Mouse (Mus musculus) hindbrain, embryonic 13.5 days (tissue): ENCODE measurements at regions not wholly inside any gene's neighbourhood (a gene's known extent, or its start where the extent isn't known, plus 50 kb on each side); places are given as distances from the start of the nearest gene placed in this dataset.
"Not testable (repeated sequence)": the region's sequence is repeated elsewhere in the genome, so short reads cannot be mapped to it uniquely, and the experiment has no call there.

Source experiments
- ATAC-seq: fragments of 200-750 bp; cut with Nextera tagmentation; 2 replicates; pipeline ENCODE4 v1.8.0; 2017; ENCODE audit warnings: moderate TSS enrichment; ENCODE audit not compliant: low FRiP score
- H3K27ac ChIP-seq: fragments of 300-500 bp; sonication (generic); 2 replicates; pipeline ENCODE4 v1.5.1; 2015; ENCODE audit warnings: inconsistent platforms, mild to moderate bottlenecking, moderate library complexity
- H3K27me3 ChIP-seq: fragments of 300-500 bp; sonication (generic); 2 replicates; pipeline ENCODE4 v1.6.1; 2015; ENCODE audit warnings: mild to moderate bottlenecking, inconsistent platforms
- H3K36me3 ChIP-seq: fragments of 300-500 bp; sonication (generic); 2 replicates; pipeline ENCODE4 v1.6.1; 2015; ENCODE audit warnings: mild to moderate bottlenecking, inconsistent platforms
- H3K4me1 ChIP-seq: fragments of 300-500 bp; sonication (generic); replicated peaks from 2 replicates; pipeline ENCODE4 v1.6.1; 2015; ENCODE audit warnings: inconsistent platforms
- H3K4me2 ChIP-seq: fragments of 300-500 bp; sonication (generic); 2 replicates; pipeline ENCODE4 v1.6.1; 2015; ENCODE audit warnings: inconsistent platforms, mild to moderate bottlenecking, moderate library complexity
- H3K4me3 ChIP-seq: fragments of 300-500 bp; sonication (generic); 2 replicates; pipeline ENCODE4 v1.5.1; 2015; ENCODE audit warnings: mild to moderate bottlenecking, inconsistent platforms
- H3K9ac ChIP-seq: fragments of 300-500 bp; sonication (generic); 2 replicates; pipeline ENCODE4 v1.6.1; 2015; ENCODE audit warnings: mild to moderate bottlenecking, inconsistent platforms
- H3K9me3 ChIP-seq: fragments of 300-500 bp; sonication (generic); 2 replicates; pipeline ENCODE4 v1.6.1; 2016; ENCODE audit warnings: inconsistent platforms
- WGBS: fragments of 180-500 bp; shearing (Covaris S2); methylation state at CpG from one replicate; pipeline ENCODE4 v1.1.7; 2015; 5-methylcytosine and 5-hydroxymethylcytosine counted together

GRCm38 (mm10) chr14:71554324-71554723 is 937.3 kb downstream of the Gm9195 start:
- H3K9me3 ChIP-seq, H3K4me3 ChIP-seq, H3K4me2 ChIP-seq, H3K9ac ChIP-seq, H3K4me1 ChIP-seq, H3K27ac ChIP-seq, ATAC-seq, H3K36me3 ChIP-seq, H3K27me3 ChIP-seq: not testable (repeated sequence)
- 88% methylated on average over 2 of the region's 3 CpGs for WGBS

GRCm38 (mm10) chr14:71543580-71543979 is 943.9 kb upstream of the Fam160b2 start:
- no peak overlapping the region for H3K9ac ChIP-seq
- no peaks in the 10 kb centered on the region for H3K36me3 ChIP-seq
- no peak overlapping the region for H3K4me2 ChIP-seq
- WGBS: 99% methylated on average over 3 of the region's 3 CpGs
- H3K4me3 ChIP-seq: no peak overlapping the region
- H3K27me3 ChIP-seq: no peaks in the 10 kb centered on the region
- H3K27ac ChIP-seq: no peak overlapping the region
- H3K9me3 ChIP-seq: no peaks in the 10 kb centered on the region
- ATAC-seq: no peak
- no peaks in the 10 kb centered on the region for H3K4me1 ChIP-seq

- H3K27ac ChIP-seq: no peak overlapping the region
- no peak overlapping the region for H3K4me2 ChIP-seq
- H3K4me3 ChIP-seq: no peak overlapping the region
- no peak for ATAC-seq
- no peaks in the 10 kb centered on the region for H3K4me1 ChIP-seq
- H3K9ac ChIP-seq: no peak overlapping the region
- no peaks in the 10 kb centered on the region for H3K9me3 ChIP-seq
- no peaks in the 10 kb centered on the region for H3K27me3 ChIP-seq
- 64% methylated on average over 11 of the region's 11 CpGs for WGBS
- H3K36me3 ChIP-seq: no peaks in the 10 kb centered on the region
These were observed 932.5 kb upstream of the Fam160b2 start for GRCm38 (mm10) chr14:71532074-71532659.

GRCm38 (mm10) chr14:71531298-71531697 is 931.7 kb upstream of the Fam160b2 start:
- Histone ChIP-seq H3K4me2 (no peak overlapping the region), H3K4me1 (no peaks in the 10 kb centered on the region), H3K36me3 (no peaks in the 10 kb centered on the region), H3K27me3 (no peaks in the 10 kb centered on the region), H3K9me3 (no peaks in the 10 kb centered on the region), H3K4me3 (no peak overlapping the region), H3K27ac (no peak overlapping the region), H3K9ac (no peak overlapping the region)
- WGBS: 83% methylated on average over 2 of the region's 2 CpGs
- ATAC-seq: no peak

- Histone ChIP-seq H3K4me1 (no peaks in the 10 kb centered on the region), H3K4me3 (no peak overlapping the region), H3K4me2 (no peak overlapping the region), H3K9ac (no peak overlapping the region), H3K9me3 (no peaks in the 10 kb centered on the region), H3K27me3 (no peaks in the 10 kb centered on the region), H3K36me3 (no peaks in the 10 kb centered on the region), H3K27ac (no peak overlapping the region)
- ATAC-seq: no peak
- WGBS: 71% methylated on average over 6 of the region's 6 CpGs
These were observed 930.8 kb upstream of the Fam160b2 start for GRCm38 (mm10) chr14:71530421-71530820.

GRCm38 (mm10) chr14:71518541-71518940 is 918.9 kb upstream of the Fam160b2 start:
- Histone ChIP-seq H3K4me2 (no peak overlapping the region), H3K4me1 (no peaks in the 10 kb centered on the region), H3K36me3 (no peaks in the 10 kb centered on the region), H3K27ac (no peak overlapping the region), H3K27me3 (no peaks in the 10 kb centered on the region), H3K9me3 (no peaks in the 10 kb centered on the region), H3K4me3 (no peak overlapping the region), H3K9ac (no peak overlapping the region)
- 40% methylated on average over 2 of the region's 2 CpGs for WGBS
- no peak for ATAC-seq

GRCm38 (mm10) chr14:71500851-71501250 is 901.2 kb upstream of the Fam160b2 start:
- Histone ChIP-seq H3K4me3 (no peak overlapping the region), H3K36me3 (no peaks in the 10 kb centered on the region), H3K27me3 (no peaks in the 10 kb centered on the region), H3K4me2 (no peak overlapping the region), H3K27ac (no peak overlapping the region), H3K9me3 (no peaks in the 10 kb centered on the region), H3K9ac (no peak overlapping the region), H3K4me1 (no peaks in the 10 kb centered on the region)
- 62% methylated on average over 1 of the region's 1 CpGs for WGBS
- ATAC-seq: no peak

- no peak overlapping the region for H3K27ac ChIP-seq
- H3K9me3 ChIP-seq: no peaks in the 10 kb centered on the region
- no peaks in the 10 kb centered on the region for H3K4me1 ChIP-seq
- H3K9ac ChIP-seq: no peak overlapping the region
- H3K4me3 ChIP-seq: no peak overlapping the region
- H3K36me3 ChIP-seq: no peaks in the 10 kb centered on the region
- 79% methylated on average over 7 of the region's 7 CpGs for WGBS
- no peak for ATAC-seq
- H3K4me2 ChIP-seq: no peak overlapping the region
- no peaks in the 10 kb centered on the region for H3K27me3 ChIP-seq
These were observed 891.6 kb upstream of the Fam160b2 start for GRCm38 (mm10) chr14:71491201-71491600.

GRCm38 (mm10) chr14:71486176-71486970 is 886.7 kb upstream of the Fam160b2 start:
- Histone ChIP-seq H3K4me3 (no peak overlapping the region), H3K27me3 (no peaks in the 10 kb centered on the region), H3K36me3 (no peaks in the 10 kb centered on the region), H3K9me3 (no peaks in the 10 kb centered on the region), H3K4me1 (no peaks in the 10 kb centered on the region), H3K4me2 (no peak overlapping the region), H3K27ac (no peak overlapping the region), H3K9ac (no peak overlapping the region)
- no peak for ATAC-seq
- 82% methylated on average over 12 of the region's 12 CpGs for WGBS

- no peak overlapping the region for H3K9ac ChIP-seq
- no peaks in the 10 kb centered on the region for H3K4me1 ChIP-seq
- H3K4me2 ChIP-seq: no peak overlapping the region
- H3K27ac ChIP-seq: no peak overlapping the region
- H3K9me3 ChIP-seq: no peaks in the 10 kb centered on the region
- no peaks in the 10 kb centered on the region for H3K27me3 ChIP-seq
- WGBS: 64% methylated on average over 2 of the region's 2 CpGs
- H3K4me3 ChIP-seq: no peak overlapping the region
- H3K36me3 ChIP-seq: no peaks in the 10 kb centered on the region
- ATAC-seq: no peak
These were observed 876.0 kb upstream of the Fam160b2 start for GRCm38 (mm10) chr14:71475656-71476055.

- Histone ChIP-seq H3K4me1 (no peaks in the 10 kb centered on the region), H3K27me3 (no peaks in the 10 kb centered on the region), H3K9ac (no peak overlapping the region), H3K4me3 (no peak overlapping the region), H3K4me2 (no peak overlapping the region), H3K9me3 (no peaks in the 10 kb centered on the region), H3K27ac (no peak overlapping the region), H3K36me3 (no peaks in the 10 kb centered on the region)
- WGBS: 84% methylated on average over 6 of the region's 6 CpGs
- no peak for ATAC-seq
These were observed 874.3 kb upstream of the Fam160b2 start for GRCm38 (mm10) chr14:71473907-71474306.

- Histone ChIP-seq H3K4me2 (no peak overlapping the region), H3K9me3 (no peaks in the 10 kb centered on the region), H3K36me3 (no peaks in the 10 kb centered on the region), H3K4me3 (no peak overlapping the region), H3K27ac (no peak overlapping the region), H3K9ac (no peak overlapping the region), H3K27me3 (no peaks in the 10 kb centered on the region), H3K4me1 (no peaks in the 10 kb centered on the region)
- 66% methylated on average over 2 of the region's 2 CpGs for WGBS
- no peak for ATAC-seq
These were observed 832.7 kb upstream of the Fam160b2 start for GRCm38 (mm10) chr14:71432364-71432763.
